14 mouse cellular contexts compared by ENCODE assay signal in genomic region chr3:38280105-38280504, GRCm38 (mm10).
DNase-seq lines count a peak whose midpoint lies in the region; ATAC-seq and TF ChIP-seq lines count a peak whose summit lies in the region.
"Had no signal": no experiment of that assay in that cellular context is flagged by ENCODE, and none has a peak within 500 bp of the region (broad histone marks: within the 10 kb centered on the region; RNA-seq: fewer than 3 reads in every experiment).

No protein-coding gene starts in this region.

- no peak for DNase-seq in limb, embryonic 10.5 days (ENCODE audit: low spot score)
- peak; percentile 73 to 77 for DNase-seq in CD8-positive naive resting alpha-beta T cell, adult 2 months (ENCODE audit: low read depth in 2 of 2, low spot score in 2 of 2)
- DNase-seq in naive thymus-derived CD4-positive, alpha-beta T cell, adult 2 months (ENCODE audit: low read depth) = peak; percentile 92
- DNase-seq in thymus, postnatal 36 days = peak; percentile 68 to 82
- DNase-seq in kidney, postnatal 14 days = no peak
- DNase-seq: B cell, adult 2 months; cerebellum, postnatal 10 days; forebrain, postnatal 0 days; gastrocnemius, adult 2 months; heart, postnatal 4 days; right cerebral cortex, adult 18-20 months had no signal

- H3K4me2 ChIP-seq in limb, embryonic 12.5 days = no peak overlapping the region
- H3K4me2 ChIP-seq in intestine, postnatal 0 days (replicated peaks; ENCODE audit: low read depth) = no peak overlapping the region
- H3K4me2 ChIP-seq: liver, embryonic 11.5 days had no signal

- TF ChIP-seq CTCF in intestine, postnatal 0 days (IDR thresholded peaks at IDR 0.05; ENCODE audit: low read depth) = no peak

- no peak overlapping the region for H3K4me3 ChIP-seq in limb, embryonic 12.5 days (replicated peaks)
- no peak overlapping the region for H3K4me3 ChIP-seq in limb, embryonic 10.5 days
- no peak overlapping the region for H3K4me3 ChIP-seq in intestine, postnatal 0 days (ENCODE audit: low read depth, low read length)
- H3K4me3 ChIP-seq: gastrocnemius, adult 2 months had no signal

- ATAC-seq in limb, embryonic 12.5 days (ENCODE audit: insufficient number of reproducible peaks, insufficient read depth, low FRiP score, low TSS enrichment, low read depth) = 0 out of 2 replicates have a peak, but pooled peaks have one; percentile 42
- ATAC-seq in intestine, postnatal 0 days = no peak
- ATAC-seq: forebrain, postnatal 0 days had no signal

- 78% methylated on average over 3 of the region's 3 CpGs for WGBS in limb, embryonic 12.5 days
- WGBS in limb, embryonic 10.5 days = 89% methylated on average over 3 of the region's 3 CpGs
- WGBS in intestine, postnatal 0 days = 94% methylated on average over 3 of the region's 3 CpGs

- peaks cover 12% of the 10 kb centered on the region for H3K4me1 ChIP-seq in limb, embryonic 12.5 days (replicated peaks)
- H3K4me1 ChIP-seq in limb, embryonic 10.5 days = peaks cover 17% of the 10 kb centered on the region
- H3K4me1 ChIP-seq in intestine, postnatal 0 days (replicated peaks; ENCODE audit: control insufficient read depth, insufficient read depth, low read length) = no peaks in the 10 kb centered on the region; the same call in 1 of the 2 replicates

- H3K27ac ChIP-seq in limb, embryonic 12.5 days = no peak overlapping the region
- H3K27ac ChIP-seq in limb, embryonic 10.5 days = no peak overlapping the region
- H3K27ac ChIP-seq in intestine, postnatal 0 days (ENCODE audit: low read depth, low read length) = no peak overlapping the region
- H3K27ac ChIP-seq: gastrocnemius, adult 2 months had no signal

- no peaks in the 10 kb centered on the region for H3K9me3 ChIP-seq in limb, embryonic 12.5 days
- H3K9me3 ChIP-seq in limb, embryonic 10.5 days (replicated peaks) = no peaks in the 10 kb centered on the region
- H3K9me3 ChIP-seq in intestine, postnatal 0 days (ENCODE audit: control insufficient read depth) = no peaks in the 10 kb centered on the region

- no peak overlapping the region for H3K9ac ChIP-seq in limb, embryonic 12.5 days (replicated peaks)
- H3K9ac ChIP-seq in intestine, postnatal 0 days (ENCODE audit: low read depth, low read length) = no peak overlapping the region
- H3K9ac ChIP-seq: forebrain, postnatal 0 days had no signal

- no peaks in the 10 kb centered on the region for H3K27me3 ChIP-seq in limb, embryonic 12.5 days
- H3K27me3 ChIP-seq in limb, embryonic 10.5 days (ENCODE audit: low read depth, poor library complexity, severe bottlenecking) = no peaks in the 10 kb centered on the region
- no peaks in the 10 kb centered on the region for H3K27me3 ChIP-seq in intestine, postnatal 0 days (replicated peaks; ENCODE audit: control insufficient read depth, insufficient read depth, low read length)

- no peaks in the 10 kb centered on the region for H3K36me3 ChIP-seq in limb, embryonic 12.5 days
- no peaks in the 10 kb centered on the region for H3K36me3 ChIP-seq in limb, embryonic 10.5 days
- no peaks in the 10 kb centered on the region for H3K36me3 ChIP-seq in intestine, postnatal 0 days (ENCODE audit: control insufficient read depth, insufficient read depth)

Comparison
In these comparisons a context has a peak if more than half of its experiments do, and no peak if none do; other contexts are left out.
1. DNase-seq: peak in CD8-positive naive resting alpha-beta T cell, adult 2 months (2 of 2), naive thymus-derived CD4-positive, alpha-beta T cell, adult 2 months (single experiment) and thymus, postnatal 36 days (2 of 2); none in limb, embryonic 10.5 days (single experiment) and kidney, postnatal 14 days (single experiment).